Mouse (Mus musculus) heart, embryonic 14.5 days (tissue): Measurements from ENCODE around the gene Sec63. TPM values are rescaled to one million over a fixed set of nuclear protein-coding genes. Genes with fewer than 3 reads are reported as not detected.

ENCODE experiments used
- ATAC-seq: fragments of 200-750 bp; cut with Nextera tagmentation; 2 replicates; pipeline ENCODE4 v1.8.0; 2017; ENCODE audit warnings: low read depth, moderate TSS enrichment; ENCODE audit not compliant: insufficient number of reproducible peaks, insufficient read depth, low FRiP score
- H3K27ac ChIP-seq, 2 experiments: fragments of 200-500 bp in 1 of 2; fragments of 300-500 bp in 1 of 2; sonication (generic) in 1 of 2; replicated peaks in 1 of 2; 2 replicates each; pipeline ENCODE4 v1.5.1; 2012 to 2014; ENCODE audit warnings: low read depth in 2 of 2, low read length in 2 of 2, control low read depth in 1 of 2, mild to moderate bottlenecking in 1 of 2, mixed read lengths in 1 of 2; ENCODE audit not compliant: control insufficient read depth in 1 of 2, insufficient read depth in 1 of 2
- H3K27me3 ChIP-seq: fragments of 300-500 bp; sonication (generic); 2 replicates; pipeline ENCODE4 v1.6.1; 2014; ENCODE audit warnings: mild to moderate bottlenecking, low read length, control low read depth; ENCODE audit not compliant: control insufficient read depth, insufficient read depth
- H3K36me3 ChIP-seq: fragments of 300-500 bp; sonication (generic); 2 replicates; pipeline ENCODE4 v1.6.1; 2014; ENCODE audit warnings: mild to moderate bottlenecking, control low read depth, low read length, mixed read lengths; ENCODE audit not compliant: control insufficient read depth, insufficient read depth
- H3K4me1 ChIP-seq, 2 experiments: fragments of 200-500 bp in 1 of 2; fragments of 300-500 bp in 1 of 2; sonication (generic) in 1 of 2; 2 replicates each; pipeline ENCODE4 v1.6.1; 2012 to 2014; ENCODE audit warnings: low read length in 2 of 2, control low read depth in 1 of 2, mixed read lengths in 1 of 2; ENCODE audit not compliant: control insufficient read depth in 2 of 2, insufficient read depth in 2 of 2
- H3K4me2 ChIP-seq: fragments of 300-500 bp; sonication (generic); 2 replicates; pipeline ENCODE4 v1.6.1; 2014; ENCODE audit warnings: mild to moderate bottlenecking, low read length
- H3K4me3 ChIP-seq, 2 experiments: fragments of 200-500 bp in 1 of 2; fragments of 300-500 bp in 1 of 2; sonication (generic) in 1 of 2; 2 replicates each; pipeline ENCODE4 v1.5.1; 2012 to 2014; ENCODE audit warnings: low read length in 2 of 2, mild to moderate bottlenecking in 2 of 2, control low read depth in 1 of 2, low read depth in 1 of 2, moderate library complexity in 1 of 2; ENCODE audit not compliant: control insufficient read depth in 1 of 2, insufficient read depth in 1 of 2
- H3K9ac ChIP-seq: fragments of 300-500 bp; sonication (generic); 2 replicates; pipeline ENCODE4 v1.6.1; 2014; ENCODE audit warnings: mild to moderate bottlenecking, low read length
- H3K9me3 ChIP-seq: fragments of 300-500 bp; sonication (generic); 2 replicates; pipeline ENCODE4 v1.6.1; 2016; ENCODE audit warnings: low read length, control low read depth; ENCODE audit not compliant: control insufficient read depth
- WGBS: fragments of 180-500 bp; shearing (Covaris S2); extraction: QIAGEN DNeasy Blood & Tissue Kit; methylation state at CpG from one replicate; pipeline ENCODE4 v1.1.7; 2014; 5-methylcytosine and 5-hydroxymethylcytosine counted together
- polyA plus RNA-seq: library from polyadenylated mRNA; unstranded; fragments of >200 nt; fragmentation: Nextera tagmentation; extraction: Ambion mirVana; gene quantifications from 2 replicates; pipeline ENCODE4 v1.2.1, GENCODE M21; 2014

The Sec63 gene
- polyA plus RNA-seq, 1 experiment from 2014 or later = 14.3 TPM

GRCm38 (mm10) chr10:42856574-42856973 is 95.3 kb downstream of the Sec63 start:
- no peaks in the 10 kb centered on the region for H3K27me3 ChIP-seq
- H3K9ac ChIP-seq = no peak overlapping the region
- H3K9me3 ChIP-seq = peaks cover 6% of the 10 kb centered on the region; the same call in 1 of the 2 replicates
- no peak overlapping the region for H3K4me2 ChIP-seq
- no peak overlapping the region for H3K27ac ChIP-seq
- no peak overlapping the region for H3K4me3 ChIP-seq
- 92% methylated on average over 9 of the region's 9 CpGs for WGBS
- peaks cover 4 to 7% of the 10 kb centered on the region in 2 experiments for H3K4me1 ChIP-seq
- no peak for ATAC-seq
- no peaks in the 10 kb centered on the region for H3K36me3 ChIP-seq

GRCm38 (mm10) chr10:42857021-42857420 is 95.7 kb downstream of the Sec63 start:
- H3K4me3 ChIP-seq = no peak overlapping the region
- H3K9ac ChIP-seq = no peak overlapping the region
- no peak overlapping the region for H3K27ac ChIP-seq
- H3K4me2 ChIP-seq = no peak overlapping the region
- ATAC-seq = no peak
- peaks cover 4 to 7% of the 10 kb centered on the region in 2 experiments for H3K4me1 ChIP-seq
- no peaks in the 10 kb centered on the region for H3K27me3 ChIP-seq
- 87% methylated on average over 2 of the region's 2 CpGs for WGBS
- peaks cover 6% of the 10 kb centered on the region; the same call in 1 of the 2 replicates for H3K9me3 ChIP-seq
- H3K36me3 ChIP-seq = no peaks in the 10 kb centered on the region

- Histone ChIP-seq H3K9ac (no peak overlapping the region), H3K27ac (no peak overlapping the region), H3K4me2 (no peak overlapping the region), H3K4me1 (peaks cover 6 to 14% of the 10 kb centered on the region in 2 experiments), H3K4me3 (no peak overlapping the region), H3K27me3 (no peaks in the 10 kb centered on the region), H3K36me3 (no peaks in the 10 kb centered on the region), H3K9me3 (no peaks in the 10 kb centered on the region)
- no peak for ATAC-seq
- WGBS = 40% methylated on average over 2 of the region's 2 CpGs
These were observed 98.5 kb downstream of the Sec63 start for GRCm38 (mm10) chr10:42859781-42860158.

GRCm38 (mm10) chr10:42860159-42860911 is 99.0 kb downstream of the Sec63 start, which contains the start of gene Scml4:
Scml4 (plus strand) TSS chr10:42860370.
- WGBS = 62% methylated on average over 17 of the region's 17 CpGs
- Histone ChIP-seq H3K9ac (no peak within 1 kb of the TSS), H3K4me1 (peaks cover 3 to 9% of the 10 kb centered on the region in 2 experiments), H3K9me3 (no peaks in the 10 kb centered on the region), H3K27me3 (no peaks in the 10 kb centered on the region), H3K36me3 (no peaks in the 10 kb centered on the region), H3K4me3 (no peak within 1 kb of the TSS), H3K27ac (no peak within 1 kb of the TSS), H3K4me2 (peak within 1 kb of the TSS; percentile 14; the same call in 1 of the 2 replicates)
- ATAC-seq = no peak

GRCm38 (mm10) chr10:42861446-42861845 is 100.2 kb downstream of the Sec63 start:
- peaks cover 3 to 7% of the 10 kb centered on the region in 2 experiments; a peak in 2 of 4 replicates for H3K4me1 ChIP-seq
- H3K4me2 ChIP-seq = no peak overlapping the region
- no peak overlapping the region for H3K9ac ChIP-seq
- H3K4me3 ChIP-seq = no peak overlapping the region
- no peaks in the 10 kb centered on the region for H3K9me3 ChIP-seq
- no peak overlapping the region for H3K27ac ChIP-seq
- no peaks in the 10 kb centered on the region for H3K36me3 ChIP-seq
- 84% methylated on average over 7 of the region's 7 CpGs for WGBS
- ATAC-seq = no peak
- no peaks in the 10 kb centered on the region for H3K27me3 ChIP-seq

GRCm38 (mm10) chr10:42862102-42862740 is 100.9 kb downstream of the Sec63 start:
- peak overlapping the region; percentile 41 for H3K4me2 ChIP-seq
- 65% methylated on average over 13 of the region's 13 CpGs for WGBS
- H3K27me3 ChIP-seq = no peaks in the 10 kb centered on the region
- H3K9ac ChIP-seq = peak overlapping the region; percentile 32; the same call in 1 of the 2 replicates
- H3K4me3 ChIP-seq = 0 out of 4 replicates have a peak overlapping the region, but pooled peaks of 1 of the 2 experiments have one; percentile 1
- no peaks in the 10 kb centered on the region for H3K9me3 ChIP-seq
- ATAC-seq = no peak
- no peaks in the 10 kb centered on the region for H3K36me3 ChIP-seq
- H3K27ac ChIP-seq = no peak overlapping the region
- peaks cover 3 to 7% of the 10 kb centered on the region in 2 experiments; a peak in 2 of 4 replicates for H3K4me1 ChIP-seq

GRCm38 (mm10) chr10:42862806-42863205 is 101.5 kb downstream of the Sec63 start:
- Histone ChIP-seq H3K27me3 (no peaks in the 10 kb centered on the region), H3K4me2 (no peak overlapping the region), H3K27ac (no peak overlapping the region), H3K9ac (no peak overlapping the region), H3K9me3 (no peaks in the 10 kb centered on the region), H3K36me3 (no peaks in the 10 kb centered on the region), H3K4me3 (no peak overlapping the region), H3K4me1 (peaks cover 3 to 7% of the 10 kb centered on the region in 2 experiments; a peak in 2 of 4 replicates)
- WGBS = 68% methylated on average over 4 of the region's 4 CpGs
- no peak for ATAC-seq
